Mouse (Mus musculus) retina, postnatal 7 days (tissue): ENCODE results near the gene Lat2.
A peak's percentile ranks its signal among the peaks of the same experiment; 100 is the strongest.

ENCODE experiments used
- DNase-seq: peaks from one replicate; pipeline ENCODE4 v3.0.0-alpha.2; 2012; ENCODE audit warnings: low read depth, low spot score

The Lat2 gene

DNA sequence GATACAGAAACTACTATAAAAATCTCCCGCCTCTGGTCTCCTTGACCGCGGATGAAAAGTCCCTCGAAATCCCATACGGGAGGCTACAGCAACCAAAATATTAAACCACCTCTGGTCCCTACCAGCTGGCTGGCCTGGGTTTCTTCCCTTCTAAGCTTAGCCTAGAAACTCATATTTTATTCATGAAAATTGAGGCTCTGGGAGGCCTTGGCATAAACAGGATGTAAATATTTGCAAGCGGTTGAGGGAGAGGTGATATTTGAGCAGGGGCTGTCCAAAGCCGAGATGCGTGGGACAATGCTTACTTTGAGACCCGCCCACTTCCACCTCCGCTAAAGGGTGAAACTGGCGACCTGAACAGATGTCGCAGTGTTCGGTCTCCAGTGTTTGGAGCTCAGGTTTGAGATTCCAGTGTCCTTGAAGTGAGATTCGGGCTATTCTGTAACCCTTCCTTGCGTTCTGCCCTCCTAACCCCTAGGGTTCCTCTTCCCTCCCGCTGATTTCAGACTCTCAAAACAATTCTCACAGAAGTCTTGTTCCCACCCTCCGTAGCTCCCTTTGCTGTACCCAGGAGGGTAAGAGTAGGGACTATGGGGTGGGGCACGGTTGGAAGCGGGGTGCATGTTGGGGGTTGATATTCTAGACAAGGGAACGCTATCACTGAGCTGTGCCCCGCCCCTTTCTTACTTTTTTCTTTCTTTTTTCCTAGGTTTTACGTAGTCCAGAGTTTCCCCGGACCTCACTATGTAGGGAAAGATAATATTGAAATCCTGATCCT lies 42.9 kb downstream of the Lat2 start:
- DNase-seq = no peak

DNA sequence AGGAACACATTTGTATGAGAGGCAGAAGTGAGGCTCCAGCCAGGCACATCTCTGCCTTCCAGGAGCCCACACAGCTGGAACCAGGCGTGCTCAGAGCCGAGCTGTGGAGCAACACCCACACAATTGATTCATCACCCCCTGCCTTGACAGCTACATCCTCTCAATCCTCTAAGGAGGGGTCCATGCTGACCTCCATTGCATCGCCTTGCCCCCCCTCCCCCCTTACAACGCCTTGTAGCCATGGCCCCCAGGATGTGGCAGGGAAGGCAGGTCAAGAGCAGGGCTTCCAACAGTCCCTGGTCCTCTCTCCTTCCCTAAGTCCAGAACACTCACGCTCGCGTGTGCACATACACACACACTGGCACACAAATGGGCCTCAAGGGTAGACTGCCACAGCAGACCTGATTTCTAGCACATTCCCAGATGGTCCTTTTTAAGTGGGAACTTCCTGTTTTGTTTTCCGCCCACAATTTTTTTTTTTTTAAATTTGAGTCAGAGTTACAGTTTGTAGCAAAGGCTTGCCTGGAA lies 45.8 kb downstream of the Lat2 start:
- DNase-seq = no peak

DNA sequence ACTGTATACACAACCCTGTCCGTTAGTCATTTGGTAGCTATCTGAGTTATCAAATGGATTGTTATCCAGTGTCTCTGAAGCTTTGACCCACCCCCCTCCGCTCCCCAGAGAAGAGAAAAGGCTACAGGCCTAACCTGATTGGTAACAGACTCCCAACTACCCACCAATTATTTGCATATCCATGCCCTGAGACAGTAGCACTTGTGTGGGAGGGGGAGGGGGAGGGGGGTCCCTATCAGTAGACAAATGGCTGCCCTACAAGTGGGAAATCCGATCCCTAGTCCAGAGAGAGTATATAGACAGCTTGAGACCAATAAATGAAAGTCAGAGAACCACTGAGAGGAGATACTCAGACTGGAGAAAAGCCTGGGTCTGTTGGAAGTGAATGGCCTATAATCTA lies 46.8 kb downstream of the Lat2 start:
- DNase-seq = no peak

DNA sequence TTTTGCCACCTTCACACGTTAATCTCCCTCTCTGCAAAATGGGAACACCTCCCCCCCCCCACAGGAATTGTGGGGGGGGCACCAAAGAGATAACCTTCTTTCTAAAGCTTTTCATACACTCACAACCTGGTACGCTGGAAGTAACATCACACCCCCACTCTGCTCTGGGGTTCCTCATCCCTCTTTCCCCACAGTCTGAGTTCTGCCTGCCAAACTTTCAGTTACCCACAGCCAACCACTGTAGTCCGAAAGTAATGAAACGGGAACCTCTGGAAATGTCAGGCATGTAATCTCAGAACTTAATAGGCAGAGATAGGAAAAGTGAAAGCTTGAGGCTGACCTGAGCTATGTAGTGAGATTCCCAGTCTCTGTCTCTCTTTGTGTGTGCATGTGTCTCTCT lies 47.4 kb downstream of the Lat2 start:
- DNase-seq = no peak

DNA sequence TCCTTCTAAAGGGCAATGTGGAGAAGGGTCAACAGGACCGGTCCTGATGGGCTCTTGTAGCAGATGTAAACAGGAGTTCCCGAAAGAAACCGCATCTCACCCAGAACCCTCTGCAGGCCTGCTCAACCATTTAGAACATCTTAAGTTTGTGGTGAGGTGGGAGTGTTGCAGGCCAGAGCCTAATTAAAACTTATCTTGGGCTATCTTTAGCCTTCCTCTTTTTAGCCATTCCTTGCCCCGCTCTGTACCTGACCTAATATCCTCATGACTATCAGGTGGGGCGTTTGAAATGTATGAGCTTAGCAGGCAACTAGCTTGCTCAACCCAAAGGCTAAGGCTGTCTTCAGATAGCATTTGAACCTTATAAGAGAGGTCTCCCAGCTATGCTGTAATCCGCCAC lies 49.1 kb downstream of the Lat2 start:
- DNase-seq = no peak

DNA sequence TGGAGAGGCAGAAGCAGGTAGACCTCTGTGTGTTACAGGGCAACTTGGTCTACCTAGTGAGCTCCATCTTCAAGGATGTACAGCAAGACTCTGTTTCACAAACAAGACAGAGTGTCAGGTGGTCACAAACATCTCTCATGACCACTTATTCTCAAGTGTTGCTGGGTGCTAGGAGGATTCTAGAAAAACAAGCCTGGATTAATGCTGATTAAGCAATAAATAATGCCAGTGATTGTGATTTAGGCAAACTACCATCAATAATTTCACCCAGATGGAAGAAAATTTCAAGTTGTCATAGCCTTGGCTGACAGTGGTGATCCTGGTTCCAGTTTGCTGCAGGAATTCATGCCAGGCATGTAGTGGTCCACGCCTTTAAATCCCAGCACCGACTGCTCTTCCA lies 50.6 kb downstream of the Lat2 start:
- no peak for DNase-seq

DNA sequence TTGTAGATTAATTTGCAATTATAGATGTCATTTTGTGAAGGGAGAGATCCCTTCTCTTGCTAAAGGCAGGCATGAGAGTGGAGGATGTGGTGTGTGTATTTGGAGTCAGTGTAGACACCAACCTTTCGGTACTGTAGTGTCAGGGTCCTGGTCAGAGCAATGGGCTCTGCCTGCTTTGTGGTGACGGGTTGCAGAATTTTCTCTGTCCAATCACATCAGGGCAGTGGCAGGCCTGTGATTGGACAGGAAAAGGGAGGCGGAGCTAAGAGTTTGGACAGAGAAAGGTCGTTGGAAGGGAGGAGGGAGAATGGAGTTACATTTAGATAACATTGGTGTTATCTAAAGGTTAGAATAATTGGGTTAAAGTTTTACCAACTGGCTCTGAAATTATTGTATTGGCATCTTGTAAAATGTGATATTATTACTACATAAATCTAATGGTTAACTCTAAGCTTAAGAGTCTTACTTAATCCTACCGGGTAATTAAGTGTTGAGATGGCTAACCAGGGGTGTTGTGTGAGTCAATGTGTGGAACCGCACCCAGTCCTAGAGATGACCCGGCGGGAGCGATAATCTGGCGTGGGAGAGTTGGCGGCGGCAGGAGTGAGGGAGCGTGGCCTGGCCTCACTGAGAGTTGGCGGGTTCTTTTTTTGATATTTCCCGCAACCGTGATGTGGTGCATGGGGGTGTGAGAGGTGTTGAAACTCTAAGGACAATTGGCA lies 54.2 kb downstream of the Lat2 start:
- no peak for DNase-seq

- no peak for DNase-seq
These were observed 54.8 kb downstream of the Lat2 start, which contains the start of gene Syna for GRCm38 (mm10) chr5:134560071-134560449. Syna (minus strand) TSS chr5:134560171.

GRCm38 (mm10) chr5:134555463-134556164 lies 59.2 kb downstream of the Lat2 start:
- DNase-seq = no peak

GRCm38 (mm10) chr5:134553951-134554546 lies 60.8 kb downstream of the Lat2 start:
- no peak for DNase-seq

DNA sequence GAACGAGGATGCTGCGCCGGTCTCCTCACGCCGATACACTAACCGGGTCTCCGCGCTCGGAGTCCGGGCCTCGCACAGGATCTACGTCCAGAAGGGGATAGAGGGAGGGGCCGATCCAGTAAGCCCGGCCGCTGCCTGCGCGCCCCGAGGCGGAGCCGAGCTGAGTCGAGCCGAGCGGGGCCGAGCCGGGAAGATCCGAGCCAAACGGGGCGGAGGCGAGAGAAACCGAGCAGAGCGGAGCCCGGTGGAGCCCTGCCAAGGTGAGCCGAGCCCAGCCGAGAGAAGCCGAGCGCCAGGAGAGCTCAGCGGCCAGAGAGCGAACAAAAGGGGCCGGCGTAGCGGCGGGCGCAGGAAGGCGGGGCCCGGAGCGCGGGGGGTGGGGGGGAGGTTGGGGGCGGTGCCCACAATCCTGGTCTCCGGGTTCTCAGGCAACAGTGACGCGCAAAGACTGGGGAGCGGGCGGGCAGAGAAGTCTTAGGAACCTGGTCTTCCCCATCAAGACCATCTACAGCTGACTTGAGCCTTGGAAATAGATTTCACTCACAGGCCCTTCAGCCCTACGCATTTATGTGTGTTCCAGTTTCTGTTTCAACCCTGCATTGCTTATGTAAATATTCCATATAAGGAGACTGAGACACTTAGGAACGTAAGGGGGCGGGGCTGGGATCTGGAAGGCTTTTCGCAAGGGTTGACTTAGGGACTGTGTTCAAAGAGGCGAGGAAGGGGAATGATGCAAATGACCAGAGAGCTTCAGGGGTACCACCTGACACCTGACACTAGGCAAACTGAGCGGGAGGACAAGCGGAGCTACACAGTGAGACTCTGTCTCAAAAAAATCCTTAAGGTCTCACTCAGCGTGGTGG lies 62.5 kb downstream of the Lat2 start, which contains the start of gene Clip2:
Gene Clip2, minus strand, starts transcription at position 325 of the 863 bp plus-strand sequence.
- peak; percentile 95 for DNase-seq

- DNase-seq = no peak
These were observed 63.4 kb downstream of the Lat2 start for GRCm38 (mm10) chr5:134551233-134552109.

GRCm38 (mm10) chr5:134550836-134551232 lies 64.0 kb downstream of the Lat2 start:
- no peak for DNase-seq
